Mouse (Mus musculus) right cerebral cortex, adult 18-20 months (tissue): Measurements from ENCODE around the gene Cela3b.
"Not testable (repeated sequence)": the region's sequence is repeated elsewhere in the genome, so short reads cannot be mapped to it uniquely, and the experiment has no call there.

Experiments
- DNase-seq: peaks from one replicate; pipeline ENCODE4 v3.0.0; 2022; ENCODE audit warnings: mixed read lengths

Cela3b gene

GRCm38 (mm10) chr4:137461217-137461616 is 30.9 kb upstream of the Cela3b start:
- no peak for DNase-seq

- no peak for DNase-seq
Measured at GRCm38 (mm10) chr4:137460676-137461075, 30.3 kb upstream of the Cela3b start.

GRCm38 (mm10) chr4:137458861-137459260 is 28.5 kb upstream of the Cela3b start:
- DNase-seq = no peak

- no peak for DNase-seq
Measured at GRCm38 (mm10) chr4:137458310-137458709, 28.0 kb upstream of the Cela3b start.

- DNase-seq = no peak
Measured at GRCm38 (mm10) chr4:137457292-137457691, 27.0 kb upstream of the Cela3b start.

- no peak for DNase-seq
Measured at GRCm38 (mm10) chr4:137456581-137456980, 26.2 kb upstream of the Cela3b start.

GRCm38 (mm10) chr4:137454582-137454981 is 24.2 kb upstream of the Cela3b start:
- DNase-seq = no peak

GRCm38 (mm10) chr4:137453234-137453767 is 23.0 kb upstream of the Cela3b start, which contains the start of gene 1700013G24Rik:
1700013G24Rik (plus strand) TSS chr4:137453284.
- no peak for DNase-seq

GRCm38 (mm10) chr4:137452190-137452589 is 21.9 kb upstream of the Cela3b start:
- no peak for DNase-seq

GRCm38 (mm10) chr4:137449715-137450114 is 19.4 kb upstream of the Cela3b start:
- no peak for DNase-seq

GRCm38 (mm10) chr4:137449132-137449531 is 18.8 kb upstream of the Cela3b start:
- no peak for DNase-seq

- no peak for DNase-seq
Measured at GRCm38 (mm10) chr4:137448641-137449040, 18.3 kb upstream of the Cela3b start.

- DNase-seq = no peak
Measured at GRCm38 (mm10) chr4:137448197-137448596, 17.9 kb upstream of the Cela3b start.

GRCm38 (mm10) chr4:137447363-137448196 is 17.2 kb upstream of the Cela3b start:
- DNase-seq = peak; percentile 21

- no peak for DNase-seq
Measured at GRCm38 (mm10) chr4:137445881-137446280, 15.5 kb upstream of the Cela3b start.

GRCm38 (mm10) chr4:137443625-137444024 is 13.3 kb upstream of the Cela3b start:
- DNase-seq = peak; percentile 53

GRCm38 (mm10) chr4:137441332-137441731 is 11.0 kb upstream of the Cela3b start:
- DNase-seq = no peak

GRCm38 (mm10) chr4:137438842-137439241 is 8.5 kb upstream of the Cela3b start:
- DNase-seq = no peak

- no peak for DNase-seq
Measured at GRCm38 (mm10) chr4:137436979-137437669, 6.8 kb upstream of the Cela3b start.

GRCm38 (mm10) chr4:137432700-137433550 is 2.6 kb upstream of the Cela3b start:
- not testable (repeated sequence) for DNase-seq

GRCm38 (mm10) chr4:137417712-137418564 is 12.4 kb downstream of the Cela3b start:
- no peak for DNase-seq

- DNase-seq = no peak
Measured at GRCm38 (mm10) chr4:137414936-137415335, 15.4 kb downstream of the Cela3b start.
